Mouse (Mus musculus) heart, adult 11 months (tissue): ENCODE results near the gene Siglecg.
A peak's percentile ranks its signal among the peaks of the same experiment; 100 is the strongest.
"Not testable (repeated sequence)": the region's sequence is repeated elsewhere in the genome, so short reads cannot be mapped to it uniquely, and the experiment has no call there.

Experiments
- DNase-seq: peaks from one replicate; pipeline ENCODE4 v3.0.0; 2022

The Siglecg gene

DNA sequence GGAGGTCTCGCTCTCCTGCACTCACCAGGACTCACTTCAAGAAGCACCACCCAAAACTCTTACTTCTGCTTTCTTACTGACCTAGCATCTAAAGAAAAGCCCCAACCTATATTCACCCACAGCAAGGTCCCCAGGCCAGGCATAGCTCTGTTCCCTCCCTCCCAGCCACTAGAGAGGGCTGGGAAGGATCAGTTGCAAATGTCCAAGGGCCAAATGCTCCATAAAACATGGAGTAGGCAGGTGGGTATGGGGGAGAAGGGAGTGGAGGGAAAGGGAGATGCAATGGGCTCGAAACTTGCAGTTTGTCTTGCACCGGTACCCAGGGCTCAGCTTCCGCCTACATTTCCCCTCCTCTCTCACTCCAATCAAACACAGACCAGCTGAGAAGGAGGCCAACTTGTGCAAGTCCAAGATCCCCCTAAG, at the start of gene Siglecg:
TSS of gene Siglecg (plus strand) at position 74 of the 423 bp plus-strand sequence.
- DNase-seq: no peak

- DNase-seq: peak; percentile 83
These were observed 49.4 kb upstream of the Siglecg start for GRCm38 (mm10) chr7:43358556-43358955.

DNA sequence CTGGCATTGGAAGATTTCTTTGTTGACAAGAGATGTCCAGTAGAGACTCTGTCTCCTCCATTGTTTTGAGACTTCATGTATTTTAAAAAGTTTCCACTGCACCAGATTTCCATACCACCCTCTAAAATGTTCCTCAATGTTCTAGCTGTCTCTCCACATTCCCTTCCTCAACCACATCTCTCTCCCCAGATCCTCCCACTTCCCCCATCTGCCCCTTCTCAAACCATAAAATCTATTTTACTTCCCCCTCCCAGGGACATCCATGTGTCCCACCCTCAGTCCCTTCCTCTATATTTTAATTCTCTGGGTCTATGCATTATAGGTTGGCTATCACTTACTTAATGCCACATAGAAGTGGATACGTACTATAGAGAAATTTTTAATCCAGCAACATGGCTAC, 46.6 kb upstream of the Siglecg start:
- DNase-seq: peak; percentile 81

DNA sequence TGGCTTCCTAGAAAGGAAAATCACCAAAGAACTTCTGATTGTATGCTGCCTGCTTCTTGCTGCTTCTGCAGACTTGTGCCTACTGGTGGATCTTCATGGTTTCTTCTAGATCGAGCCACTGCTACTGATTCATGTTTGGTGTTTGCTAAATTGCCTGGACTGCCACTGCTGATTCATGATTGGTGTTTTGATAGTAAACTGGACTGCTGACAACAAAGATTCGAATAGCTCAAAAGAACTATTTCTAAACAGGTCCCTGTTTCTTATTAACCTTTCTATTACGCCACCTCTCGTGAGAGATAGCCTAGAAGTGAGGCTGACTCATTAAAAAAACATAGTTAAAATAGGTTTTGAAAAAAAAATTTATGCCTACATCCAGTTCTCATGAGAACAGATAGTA, 46.0 kb upstream of the Siglecg start:
- no peak for DNase-seq

DNA sequence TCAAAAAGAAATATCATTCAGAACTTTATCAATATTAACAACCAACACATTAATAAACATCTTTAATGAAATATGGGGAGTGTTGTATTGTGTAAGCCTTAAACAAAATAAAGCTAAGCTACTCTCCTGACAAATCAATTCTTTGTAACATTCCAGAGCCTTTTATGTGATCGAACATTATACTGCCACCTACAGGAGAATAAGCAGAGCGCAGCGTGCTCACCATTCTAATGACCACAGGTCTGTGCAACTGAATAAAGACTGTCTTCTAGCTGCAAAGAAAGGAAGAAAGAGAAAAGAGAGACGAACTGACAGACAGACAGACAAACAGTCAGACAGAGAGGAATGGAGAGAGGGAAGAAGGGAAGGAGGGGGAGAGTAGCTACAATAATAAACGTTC, 29.8 kb upstream of the Siglecg start:
- DNase-seq: no peak

- DNase-seq: peak; percentile 84
These were observed 15.5 kb upstream of the Siglecg start for GRCm38 (mm10) chr7:43392349-43393121.

DNA sequence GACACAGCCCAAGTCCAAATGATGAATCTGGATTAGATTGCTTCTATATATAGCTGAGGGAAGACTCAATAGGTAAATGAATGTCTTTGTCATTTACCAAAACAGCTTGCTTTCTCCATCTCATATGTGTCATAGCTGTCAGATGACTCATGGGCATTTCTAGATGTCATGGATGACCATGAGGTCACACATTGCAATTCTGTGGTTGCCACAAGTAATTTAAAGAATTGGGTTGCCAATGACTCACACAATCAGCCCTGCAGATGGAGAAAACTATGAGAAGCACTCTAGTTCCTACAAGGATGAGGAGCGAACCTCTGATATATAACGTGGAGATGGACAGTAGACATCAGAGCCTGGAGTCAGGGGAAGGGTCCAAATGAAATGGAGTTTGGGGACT, 8.5 kb upstream of the Siglecg start:
- DNase-seq: peak; percentile 3

- peak; percentile 17 for DNase-seq
These were observed 5.3 kb upstream of the Siglecg start for GRCm38 (mm10) chr7:43402718-43403117.

DNA sequence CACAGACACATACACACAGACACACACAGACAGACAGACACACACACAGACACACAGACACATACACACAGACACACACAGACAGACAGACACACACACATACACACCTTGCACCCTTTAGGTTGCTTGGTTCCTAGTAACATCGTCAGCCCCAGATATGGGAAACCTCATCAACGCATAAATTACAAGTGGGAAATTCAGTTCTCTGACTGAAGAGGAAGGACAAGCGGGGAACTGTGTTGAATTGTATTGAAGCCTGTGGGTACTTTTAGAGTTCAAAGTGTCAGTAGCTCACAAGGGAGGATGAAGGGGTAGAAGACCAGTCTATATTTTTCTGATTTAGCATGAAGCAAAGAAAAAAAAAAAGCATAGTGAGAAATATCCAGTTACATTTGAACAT, 431 bp upstream of the Siglecg start:
- peak; percentile 6 for DNase-seq

GRCm38 (mm10) chr7:43409084-43409483, 1.1 kb downstream of the Siglecg start:
- DNase-seq: no peak

DNA sequence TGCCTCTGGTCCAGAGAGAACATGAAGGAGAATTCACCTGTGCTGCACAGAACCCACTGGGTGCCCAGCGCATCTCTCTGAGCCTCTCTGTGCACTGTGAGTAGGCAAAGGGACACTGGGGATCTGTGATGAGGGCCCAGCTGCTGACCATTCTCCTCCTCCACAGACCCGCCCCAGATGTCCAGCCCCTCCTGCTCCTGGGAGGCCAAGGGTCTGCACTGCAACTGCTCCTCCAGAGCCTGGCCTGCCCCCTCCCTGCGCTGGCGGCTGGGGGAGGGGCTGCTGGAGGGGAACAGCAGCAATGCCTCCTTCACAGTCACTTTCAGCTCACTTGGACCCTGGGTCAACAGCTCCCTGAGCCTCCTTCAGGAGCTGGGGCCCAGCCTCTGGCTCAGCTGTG, 3.7 kb downstream of the Siglecg start:
- DNase-seq: not testable (repeated sequence)

- no peak for DNase-seq
These were observed 9.3 kb downstream of the Siglecg start for GRCm38 (mm10) chr7:43417298-43417697.

DNA sequence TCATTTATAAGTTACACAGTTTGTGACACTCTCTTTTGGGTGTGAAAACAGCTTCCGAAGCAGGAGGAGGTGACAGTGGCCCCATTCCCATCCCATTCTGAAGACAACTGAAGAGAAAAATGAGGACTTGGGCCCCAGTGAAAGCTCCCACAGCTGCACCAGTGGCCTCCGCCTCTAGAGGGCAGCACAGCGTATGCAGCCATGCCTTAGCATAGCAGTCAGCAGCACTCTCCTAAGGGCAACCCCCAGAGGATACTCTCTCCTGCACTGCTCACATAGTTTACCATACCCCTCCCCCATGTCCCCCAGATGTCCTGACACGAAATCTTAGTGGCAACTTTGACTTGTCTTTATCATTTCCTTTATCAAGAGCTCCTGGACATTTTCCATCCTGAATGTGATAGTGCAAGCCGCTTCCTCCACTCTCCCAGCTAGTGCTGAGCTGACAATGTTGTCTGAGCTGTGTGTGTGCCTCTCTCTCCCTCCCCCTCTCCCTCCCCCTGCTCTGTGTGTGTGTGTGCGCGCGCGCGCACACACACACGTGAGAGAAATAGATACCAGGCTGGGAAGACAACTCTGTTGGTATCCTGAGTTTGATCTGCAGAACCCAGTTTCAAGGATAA, 15.1 kb downstream of the Siglecg start:
- DNase-seq: peak; percentile 95

DNA sequence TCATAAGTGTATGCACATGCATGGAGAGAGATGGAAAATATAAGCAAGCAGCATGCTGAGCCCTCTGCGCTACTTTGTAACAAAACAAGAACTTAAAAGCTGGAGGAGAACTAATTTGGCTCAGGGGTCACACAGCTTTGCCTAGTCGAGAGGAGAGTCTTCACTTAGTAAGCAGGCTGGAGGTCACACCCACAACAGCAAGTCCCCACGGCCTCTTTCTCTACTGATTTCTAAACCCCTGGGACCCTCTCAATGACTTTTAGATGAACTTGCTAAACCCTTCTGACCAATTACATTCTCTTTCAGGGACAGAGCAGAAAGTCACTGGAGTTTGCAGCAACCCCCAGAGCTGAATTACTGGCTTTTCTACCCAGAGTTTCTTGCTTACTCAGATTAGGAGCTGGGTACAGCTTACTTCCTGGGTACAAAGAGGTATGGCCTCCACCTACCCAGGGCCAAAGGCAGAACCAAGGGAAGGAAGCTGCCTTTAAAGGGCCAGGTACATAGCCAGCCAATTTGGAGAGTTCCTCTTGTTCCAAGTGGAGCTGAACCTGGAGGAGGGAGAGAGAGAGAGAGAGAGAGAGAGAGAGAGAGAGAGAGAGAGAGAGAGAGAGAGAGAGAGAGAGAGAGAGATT, 16.1 kb downstream of the Siglecg start:
- no peak for DNase-seq

- no peak for DNase-seq
These were observed 19.4 kb downstream of the Siglecg start, which contains the start of gene Lim2 for GRCm38 (mm10) chr7:43427406-43427805. Lim2 (plus strand) TSS chr7:43427670.

- DNase-seq: no peak
These were observed 21.5 kb downstream of the Siglecg start for GRCm38 (mm10) chr7:43429500-43429899.

DNA sequence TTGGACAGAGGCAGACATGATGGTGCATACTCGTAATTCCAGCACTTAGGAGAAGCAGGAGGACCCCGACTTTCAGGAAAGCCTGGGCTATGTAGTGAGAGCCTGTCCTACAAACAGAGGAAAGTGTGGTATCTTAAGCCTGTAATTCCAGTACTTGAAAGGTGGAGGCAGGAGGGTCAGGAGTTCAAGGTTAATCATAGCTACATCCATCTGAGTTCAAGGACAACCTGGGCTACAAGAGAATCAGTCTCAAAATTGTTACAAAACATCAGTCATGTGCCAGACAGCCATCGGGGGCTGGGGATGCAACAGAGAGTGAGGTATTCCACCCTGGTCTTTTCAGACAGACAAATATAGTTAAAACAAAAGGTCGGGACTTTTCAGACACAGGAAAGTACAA, 24.9 kb downstream of the Siglecg start:
- DNase-seq: no peak

- DNase-seq: no peak
These were observed 26.7 kb downstream of the Siglecg start for GRCm38 (mm10) chr7:43434676-43435075.

DNA sequence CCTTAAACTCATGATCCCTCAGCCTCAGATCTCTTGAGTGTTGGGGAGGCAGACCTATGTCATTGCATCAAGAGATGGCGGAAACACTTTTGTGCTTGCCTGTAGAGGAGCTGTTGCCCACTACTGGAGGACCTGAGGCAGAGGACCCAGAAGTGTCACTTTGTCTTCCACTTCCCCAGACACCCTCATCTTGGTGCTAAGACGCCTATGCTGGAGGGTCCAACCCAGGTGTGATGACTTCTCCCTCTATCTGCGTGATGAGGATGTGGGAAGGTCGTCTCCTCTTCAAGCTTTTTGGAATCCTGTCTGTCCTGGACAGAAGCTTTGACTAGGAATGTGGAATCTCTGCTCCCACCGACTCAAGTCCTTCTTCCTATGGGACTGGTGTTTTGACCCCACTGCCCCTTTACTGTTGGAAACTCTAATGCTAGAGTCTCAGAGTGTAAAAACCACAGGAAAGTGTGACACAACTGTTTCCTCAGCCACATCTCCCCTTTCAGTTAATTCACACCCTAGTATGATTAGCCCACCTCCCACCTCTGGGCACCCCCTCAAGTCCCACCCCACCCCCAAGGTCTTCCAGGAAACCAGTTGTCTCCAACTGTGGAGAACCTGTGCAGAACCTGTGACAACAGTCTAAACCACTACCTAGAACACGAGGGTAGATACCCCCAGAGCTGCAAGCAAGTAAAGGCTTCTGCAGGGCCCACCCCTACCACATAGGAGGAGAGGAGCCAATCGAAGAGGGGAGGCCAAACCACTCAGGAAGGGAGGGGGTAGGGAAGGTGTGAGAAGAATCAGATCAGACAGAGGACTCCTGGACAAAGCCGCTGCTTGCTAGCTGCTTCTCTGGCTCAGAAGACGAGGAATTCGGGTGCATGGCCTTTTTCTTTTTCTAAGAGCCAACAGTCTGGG, 28.6 kb downstream of the Siglecg start, which contains the start of gene Nkg7:
TSS of gene Nkg7 (plus strand) at position 733 of the 915 bp plus-strand sequence.
- DNase-seq: no peak

GRCm38 (mm10) chr7:43438611-43439010, 30.6 kb downstream of the Siglecg start:
- no peak for DNase-seq

GRCm38 (mm10) chr7:43440482-43440881, 32.5 kb downstream of the Siglecg start, which contains the start of gene Cldnd2:
Cldnd2 (plus strand) TSS chr7:43440782.
- DNase-seq: no peak

GRCm38 (mm10) chr7:43441071-43441470, 33.1 kb downstream of the Siglecg start:
- no peak for DNase-seq

DNA sequence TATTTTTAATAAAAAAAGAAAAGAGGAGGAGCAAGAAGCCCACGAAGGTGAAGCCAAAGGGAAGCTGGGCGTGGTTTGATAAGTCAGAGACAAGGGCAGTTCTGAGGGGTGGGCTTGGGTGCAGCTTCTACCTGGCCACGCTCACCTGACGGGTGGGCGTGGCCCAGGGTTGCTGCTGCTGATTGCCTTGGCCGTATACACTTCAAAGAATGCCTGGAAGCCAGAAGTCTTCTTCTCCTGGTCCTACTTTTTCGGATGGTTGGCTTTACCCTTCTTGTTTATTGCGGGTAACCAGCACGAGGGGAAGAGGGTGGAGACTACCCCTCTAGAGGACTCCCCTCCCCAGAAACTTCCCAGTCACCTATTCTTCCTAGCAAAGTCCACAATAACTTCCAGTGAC, 34.7 kb downstream of the Siglecg start:
- DNase-seq: no peak
